Mouse (Mus musculus): ENCODE data around the gene Ccdc186. TPM values are rescaled to one million over a fixed set of nuclear protein-coding genes. Genes with fewer than 3 reads are reported as not detected.
A peak's percentile ranks its signal among the peaks of the same experiment; 100 is the strongest.

The Ccdc186 gene
- 10 to 100 TPM; 19.1 to 19.3 TPM for total RNA-seq (2021)
- long read RNA-seq, experiment 1, partial matches to known transcripts, result 0 of 1 reads
- long read RNA-seq, experiment 1, other reads (novel, unspliced or antisense), result 1 of 1 reads
- long read RNA-seq, experiment 2, partial matches to known transcripts, result 0 of 2 reads
- long read RNA-seq, experiment 2, other reads (novel, unspliced or antisense), result 2 of 2 reads

DNA sequence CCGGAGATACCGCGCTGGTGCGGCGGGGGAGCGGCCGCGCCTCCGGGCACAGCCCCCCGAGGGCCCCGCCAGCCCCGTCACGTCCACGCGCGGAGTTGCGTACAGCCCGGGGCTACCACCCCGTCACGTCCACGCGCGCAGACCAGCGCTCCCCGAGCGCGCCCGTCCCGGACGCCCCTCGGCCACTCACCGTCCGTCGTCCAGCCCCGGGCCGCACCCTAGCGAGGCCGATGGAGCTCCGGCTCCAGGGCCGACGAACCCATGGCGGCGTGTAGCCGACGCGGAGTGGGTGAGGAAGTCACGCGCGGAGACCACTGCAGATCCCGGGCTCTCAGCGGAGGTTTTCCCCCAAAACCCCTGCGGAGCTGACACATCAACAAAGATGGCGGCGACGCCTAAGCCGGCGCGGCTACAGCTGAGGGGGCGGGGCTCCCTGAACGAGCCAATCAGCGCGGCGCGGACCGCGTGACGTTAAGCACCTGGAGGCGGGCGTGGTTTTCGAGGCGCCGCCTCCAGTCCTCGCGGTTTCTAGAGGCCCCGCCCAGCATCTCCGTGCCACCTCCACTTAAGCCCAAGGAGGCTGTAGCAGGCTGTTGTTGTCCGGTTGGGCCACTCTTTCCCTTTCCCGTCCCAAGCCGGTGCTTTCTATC lies at the start of gene Ccdc186:
Gene Ccdc186, minus strand, starts transcription at position 393 of the 650 bp plus-strand sequence.
- DNase-seq, result peak; percentile 94
- intact Hi-C loops (cut with DNase I), result no loop called here

DNA sequence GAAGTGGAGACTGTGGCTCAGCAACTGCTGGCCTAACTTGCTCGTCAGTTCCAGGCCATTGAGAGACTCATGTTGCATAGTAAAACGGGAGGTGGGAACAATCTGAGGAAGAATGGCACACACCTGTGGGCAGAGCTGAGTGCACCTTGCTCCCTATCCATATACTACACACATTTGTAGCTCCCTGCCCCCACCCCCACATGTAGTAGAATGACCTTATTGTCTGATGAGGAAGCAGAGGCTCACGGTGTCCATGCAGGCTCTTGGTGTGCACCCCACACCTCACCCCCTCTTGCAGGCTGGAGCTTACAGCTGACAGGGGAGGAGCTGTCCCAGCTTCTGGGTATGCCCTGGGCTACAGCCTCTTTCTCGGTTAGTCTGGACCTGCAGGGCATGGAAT lies 45.7 kb upstream of the Ccdc186 start:
- no peak for DNase-seq
- intact Hi-C loops (cut with DNase I), result no loop called here

DNA sequence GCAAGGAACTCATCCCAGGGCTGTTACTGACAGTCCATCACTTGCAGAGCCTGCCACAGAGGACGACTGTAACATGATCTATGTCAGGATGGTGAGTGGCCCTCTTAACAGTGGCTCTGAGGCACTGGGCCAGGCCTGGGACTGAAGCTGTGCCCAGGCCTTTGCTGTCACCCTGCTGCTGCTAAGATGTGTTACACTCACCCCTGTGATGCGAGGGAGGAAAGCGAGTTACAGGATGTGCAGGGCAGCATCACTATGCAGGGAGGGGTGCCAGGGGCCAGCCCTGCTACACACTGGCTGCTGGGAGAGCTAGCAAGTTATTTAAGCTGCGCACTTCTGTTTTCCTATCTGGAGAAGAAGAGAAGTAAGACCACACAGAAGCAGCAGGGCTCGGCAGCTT lies 34.5 kb upstream of the Ccdc186 start:
- DNase-seq, result no peak
- intact Hi-C loops (cut with DNase I), result no loop called here

DNA sequence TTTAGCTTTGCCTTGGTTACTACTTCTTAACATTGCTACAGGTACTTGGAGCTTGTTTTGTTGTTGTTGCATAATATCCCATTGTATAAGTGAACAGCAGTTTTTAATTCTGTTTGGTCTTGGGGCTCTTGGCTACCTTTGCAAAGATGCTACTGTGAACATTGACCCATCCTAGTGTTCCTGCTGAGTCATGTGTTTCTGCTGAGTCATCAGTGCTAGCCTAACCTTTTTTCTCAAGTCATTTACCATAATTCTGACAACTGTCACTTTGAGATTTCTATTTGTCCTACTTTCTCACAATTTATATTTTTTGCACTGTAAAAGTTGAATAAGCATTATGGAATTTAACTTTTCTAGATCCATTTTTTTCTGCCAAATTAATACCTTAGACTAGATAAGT lies 30.6 kb upstream of the Ccdc186 start:
- intact Hi-C loops (cut with DNase I), result no loop called here
- no peak for DNase-seq

DNA sequence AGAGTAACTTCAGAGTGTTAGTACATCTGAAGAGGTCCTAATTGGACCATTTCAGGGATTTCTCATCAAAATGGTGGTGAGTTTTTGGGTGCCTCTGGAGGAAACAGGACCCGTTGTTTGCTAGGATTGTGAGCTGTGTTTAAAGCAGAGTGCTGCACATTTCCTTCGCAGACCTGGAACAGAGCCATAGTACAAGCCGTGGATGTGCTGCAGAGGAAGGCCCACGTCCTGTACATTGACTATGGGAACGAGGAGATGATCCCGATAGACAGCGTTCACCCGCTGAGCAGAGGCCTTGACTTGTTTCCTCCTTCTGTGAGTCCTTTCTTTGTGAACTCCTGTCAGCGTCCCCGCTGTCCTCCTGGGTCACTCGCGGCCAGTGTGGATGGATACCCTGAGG lies 21.0 kb upstream of the Ccdc186 start:
- DNase-seq, result no peak
- intact Hi-C loops (cut with DNase I), result no loop called here

DNA sequence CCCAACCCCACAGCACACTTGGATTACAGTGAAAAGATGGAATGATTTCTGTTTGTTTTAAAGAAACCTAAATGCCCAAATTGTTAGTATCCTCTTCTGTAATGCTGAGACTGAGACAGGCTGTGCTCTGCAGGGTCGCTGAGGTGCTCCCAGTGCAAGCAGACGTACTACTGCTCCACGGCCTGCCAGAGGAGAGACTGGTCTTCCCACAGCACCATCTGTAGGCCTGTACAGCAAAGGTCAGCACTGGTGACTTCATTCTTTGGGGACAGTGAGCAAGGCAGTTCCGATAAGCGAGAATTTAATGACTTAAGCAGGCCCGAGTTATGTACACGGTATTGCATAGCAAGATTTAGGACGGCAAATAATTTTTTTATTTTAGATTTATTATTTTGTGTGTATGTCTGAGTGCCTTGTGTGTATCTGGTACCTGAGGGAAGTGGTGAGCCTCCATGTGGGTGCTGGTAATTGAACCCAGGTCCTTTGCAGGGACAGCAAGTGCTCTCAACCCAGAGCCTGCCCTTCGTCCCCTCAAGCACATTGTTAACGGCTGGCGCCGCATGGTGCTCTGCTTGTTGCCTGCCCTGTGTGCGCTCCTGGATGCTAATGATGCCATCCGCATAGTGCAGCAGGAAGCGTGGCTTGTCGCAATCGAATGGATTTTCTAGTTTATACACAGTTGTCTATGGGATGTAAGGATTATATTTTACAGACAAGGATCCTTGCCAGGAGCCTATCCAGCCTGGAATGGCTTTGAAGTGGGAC lies 17.1 kb upstream of the Ccdc186 start:
- intact Hi-C loops (cut with DNase I), result no loop called here
- DNase-seq, result peak in 1 of 2 experiments; percentile 18

GRCm38 (mm10) chr19:56835340-56835739 lies 13.3 kb upstream of the Ccdc186 start:
- intact Hi-C loops (cut with DNase I), result no loop called here
- DNase-seq, result no peak

DNA sequence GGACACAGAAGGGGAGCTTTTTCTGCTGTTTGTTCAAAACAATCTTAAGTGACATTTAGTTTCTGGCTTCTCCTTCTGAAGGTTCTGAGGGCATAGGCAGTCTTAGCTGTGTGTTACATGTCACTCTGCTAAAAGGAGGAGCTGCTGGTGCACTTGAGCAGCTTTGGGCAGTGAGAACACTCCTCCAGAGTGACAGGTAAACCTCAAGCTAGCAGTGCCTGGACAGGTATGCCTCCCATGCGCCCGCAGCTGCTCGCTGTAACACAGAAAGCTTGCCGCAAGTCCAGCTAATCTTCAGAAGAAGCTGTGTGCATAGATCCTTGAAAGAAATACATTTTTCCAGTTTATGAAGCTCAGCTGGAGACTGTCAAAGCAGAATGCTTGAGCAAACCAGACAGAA lies 8.2 kb upstream of the Ccdc186 start:
- no peak for DNase-seq
- intact Hi-C loops (cut with DNase I), result no loop called here

DNA sequence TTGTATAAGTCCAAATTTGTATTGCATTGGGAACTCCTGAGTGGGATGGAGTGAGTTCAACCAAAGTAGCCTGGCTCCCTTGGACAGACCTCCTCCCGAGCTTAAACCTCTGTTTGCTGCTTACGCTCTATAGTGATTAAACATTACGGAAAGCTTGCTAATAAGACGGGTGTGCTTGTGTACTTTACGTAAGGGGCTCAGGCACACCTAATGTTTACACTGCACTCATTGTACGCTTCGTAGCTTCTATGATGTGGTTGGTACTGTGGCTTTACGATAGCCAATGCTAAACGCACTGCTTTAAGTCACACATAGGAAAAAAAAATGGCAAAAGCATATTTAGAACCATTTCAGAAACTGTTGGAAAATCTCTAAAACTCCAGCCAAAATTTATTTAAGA lies 7.3 kb upstream of the Ccdc186 start:
- intact Hi-C loops (cut with DNase I), result no loop called here
- no peak for DNase-seq

- intact Hi-C loops (cut with DNase I), result no loop called here
- no peak for DNase-seq
Observed at GRCm38 (mm10) chr19:56828305-56828704, 6.3 kb upstream of the Ccdc186 start.

GRCm38 (mm10) chr19:56826047-56826631 lies 4.1 kb upstream of the Ccdc186 start, which contains the start of gene Tdrd1:
Gene Tdrd1, plus strand, starts transcription at chr19:56826209.
- DNase-seq, result no peak
- intact Hi-C loops (cut with DNase I), result no loop called here

DNA sequence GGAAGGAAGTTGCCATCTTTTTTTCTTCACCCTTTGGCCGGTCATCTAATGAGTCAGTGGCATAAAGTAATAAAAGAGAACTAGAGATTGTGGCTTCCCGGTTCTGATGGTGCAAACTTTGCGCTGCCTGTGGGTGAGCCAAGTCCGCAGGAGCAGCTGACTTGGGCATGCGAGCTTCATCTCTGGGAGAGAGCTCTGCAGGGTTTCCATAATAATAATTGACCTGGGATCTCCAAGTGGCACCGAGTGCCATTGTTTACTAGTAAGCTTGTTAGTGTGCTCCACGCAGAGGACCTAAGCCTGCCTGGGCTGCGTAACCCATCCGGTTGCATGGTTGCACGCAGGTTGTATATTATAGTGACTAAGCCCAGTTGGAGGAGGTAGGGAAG lies 452 bp upstream of the Ccdc186 start:
- no peak for DNase-seq
- intact Hi-C loops (cut with DNase I), result no loop called here

- intact Hi-C loops (cut with DNase I), result no loop called here
- DNase-seq, result no peak
Observed at GRCm38 (mm10) chr19:56821040-56821797, 771 bp downstream of the Ccdc186 start.

DNA sequence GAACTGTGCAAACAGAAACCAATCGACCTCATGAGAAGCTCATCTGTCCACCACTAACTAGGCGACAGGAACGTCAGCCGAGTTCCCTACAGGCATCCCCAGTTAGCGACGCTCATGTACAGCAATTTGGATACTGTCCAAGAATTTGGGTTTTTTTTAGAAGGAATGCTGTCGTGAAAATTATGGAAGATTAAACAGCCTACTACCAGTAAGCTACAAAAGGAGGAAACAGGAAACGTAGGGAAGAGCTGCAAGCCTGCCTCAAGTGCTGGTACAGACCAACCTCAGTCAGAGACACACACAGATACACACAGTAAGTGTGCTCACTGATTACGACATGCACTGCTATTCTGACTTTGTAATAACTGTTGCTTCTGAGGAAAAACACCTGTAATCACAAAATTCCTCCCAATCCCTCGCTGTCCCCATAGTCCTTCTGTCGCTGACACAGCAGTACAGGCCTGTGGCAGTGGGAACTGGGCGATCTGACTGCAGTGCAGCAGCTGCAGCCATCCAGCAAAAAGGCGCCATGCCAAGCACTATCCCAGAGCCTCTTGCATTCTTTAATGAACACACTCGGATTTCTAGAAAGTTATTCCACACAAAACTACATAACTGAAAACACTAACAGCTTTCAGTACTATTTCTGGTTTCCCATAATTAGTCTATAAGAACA lies 4.0 kb downstream of the Ccdc186 start:
- intact Hi-C loops (cut with DNase I), result no loop called here
- peak in 1 of 2 experiments; percentile 27 for DNase-seq

GRCm38 (mm10) chr19:56813360-56813759 lies 8.6 kb downstream of the Ccdc186 start:
- no peak for DNase-seq
- intact Hi-C loops (cut with DNase I), result no loop called here

DNA sequence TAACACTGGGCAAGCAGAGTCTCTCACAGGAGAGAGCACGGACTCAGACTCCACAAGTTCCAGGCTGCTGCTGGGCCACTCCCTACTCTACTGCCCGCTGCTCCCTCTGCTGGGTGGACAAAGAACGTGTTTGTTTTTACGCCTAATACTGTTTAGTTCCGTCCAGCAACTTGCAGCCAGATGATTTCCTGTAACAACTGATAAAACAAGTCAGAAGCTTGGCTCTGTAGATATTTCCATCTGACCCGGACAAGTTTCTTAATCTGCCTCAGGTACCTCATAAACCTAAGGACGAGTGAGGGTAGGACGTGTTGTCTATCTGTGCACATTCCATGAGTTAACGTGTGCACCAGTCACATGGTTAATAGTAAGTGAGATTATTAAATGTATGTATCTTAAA lies 10.4 kb downstream of the Ccdc186 start:
- intact Hi-C loops (cut with DNase I), result no loop called here

GRCm38 (mm10) chr19:56810641-56811146 lies 11.3 kb downstream of the Ccdc186 start:
- DNase-seq, result no peak
- intact Hi-C loops (cut with DNase I), result no loop called here

More for the DNA sequence above, 10.4 kb downstream of the Ccdc186 start:
- DNase-seq, result peak; percentile 29 to 40

GRCm38 (mm10) chr19:56808771-56809170 lies 13.2 kb downstream of the Ccdc186 start:
- intact Hi-C loops (cut with DNase I), result loop anchor here (5.0 kb wide), 1 partner anchor 99 kb away; no protein-coding TSS in a partner anchor
- DNase-seq, result no peak

DNA sequence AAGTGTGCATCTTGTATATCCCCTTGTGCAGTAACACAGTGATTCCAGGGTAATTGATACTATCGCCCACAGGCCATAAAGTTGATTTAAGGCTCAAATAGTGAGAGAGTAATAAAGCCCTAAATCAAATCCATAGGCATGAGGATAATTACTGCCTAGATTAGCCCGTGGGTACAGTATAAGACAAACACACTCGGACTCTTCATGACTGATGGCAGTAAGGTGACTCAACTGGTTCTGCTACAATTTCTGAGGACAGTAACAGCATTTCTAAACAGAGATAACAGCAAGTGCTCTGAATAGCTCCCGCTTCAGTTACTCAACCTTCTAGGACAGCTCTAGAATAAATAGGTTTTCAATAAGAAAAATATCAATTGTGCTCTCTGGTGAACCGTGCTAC lies 14.9 kb downstream of the Ccdc186 start:
- no peak for DNase-seq
- intact Hi-C loops (cut with DNase I), result loop anchor here (5.0 kb wide), 1 partner anchor 100 kb away; no protein-coding TSS in a partner anchor

GRCm38 (mm10) chr19:56805366-56805765 lies 16.6 kb downstream of the Ccdc186 start:
- no peak for DNase-seq
- intact Hi-C loops (cut with DNase I), result loop anchor here (5.0 kb wide), 1 partner anchor 102 kb away; no protein-coding TSS in a partner anchor
